In the genomic region with DNA sequence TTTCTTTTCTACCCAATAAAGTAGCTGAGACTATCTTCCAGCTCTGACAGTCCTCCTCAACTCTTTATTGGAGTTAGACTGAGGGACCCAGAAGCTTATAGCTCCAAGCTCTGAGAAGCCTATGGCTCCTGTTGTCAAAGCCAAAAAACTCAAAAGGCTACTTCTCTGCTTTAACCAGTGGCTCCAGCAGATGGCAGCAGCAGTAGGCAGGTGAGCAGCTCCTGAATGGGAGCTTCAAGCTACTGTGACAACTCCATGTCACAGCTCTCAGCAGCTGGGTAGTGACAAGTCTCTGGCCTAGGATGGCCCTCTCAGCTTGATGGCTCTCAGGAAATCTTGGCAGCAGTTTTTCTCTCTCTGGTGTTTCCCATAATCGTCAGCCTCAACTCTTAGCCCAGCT, we compare ENCODE assay signal across 8 mouse cellular contexts. TPM values are rescaled to one million over a fixed set of nuclear protein-coding genes. Genes with fewer than 3 reads are reported as not detected.
DNase-seq lines count a peak whose midpoint lies in the region; ATAC-seq and TF ChIP-seq lines count a peak whose summit lies in the region.

No protein-coding gene starts in this region.

- no peak overlapping the region for H3K4me3 ChIP-seq in thymus, adult 2 months (ENCODE audit: control insufficient read depth, insufficient read depth, low read length)
- no peak overlapping the region for H3K4me3 ChIP-seq in intestine, embryonic 16.5 days (ENCODE audit: low read length)
- no peak overlapping the region for H3K4me3 ChIP-seq in midbrain, postnatal 0 days (ENCODE audit: low read depth, low read length)
- H3K4me3 ChIP-seq in stomach, postnatal 0 days (ENCODE audit: low read depth, low read length): no peak overlapping the region

- no peak overlapping the region for H3K4me2 ChIP-seq in intestine, embryonic 16.5 days (ENCODE audit: low read depth, low read length)
- no peak overlapping the region for H3K4me2 ChIP-seq in midbrain, postnatal 0 days (ENCODE audit: low read depth, low read length, poor library complexity, severe bottlenecking)
- H3K4me2 ChIP-seq in stomach, postnatal 0 days (replicated peaks; ENCODE audit: low read depth): no peak overlapping the region

- no peaks in the 10 kb centered on the region for H3K9me3 ChIP-seq in intestine, embryonic 16.5 days (ENCODE audit: control insufficient read depth, low read length)
- H3K9me3 ChIP-seq in midbrain, postnatal 0 days (ENCODE audit: low read length): no peaks in the 10 kb centered on the region
- H3K9me3 ChIP-seq in stomach, postnatal 0 days (ENCODE audit: control insufficient read depth, low read length): no peaks in the 10 kb centered on the region

- no peak for TF ChIP-seq POLR2A in thymus, adult 2 months (IDR thresholded peaks at IDR 0.05; ENCODE audit: control insufficient read depth, extremely low read depth, insufficient read depth, low read length, poor library complexity)

- no peak for TF ChIP-seq CTCF in thymus, adult 2 months (IDR thresholded peaks at IDR 0.05; ENCODE audit: borderline replicate concordance, control insufficient read depth, extremely low read depth, insufficient read depth, low read length, poor library complexity)
- TF ChIP-seq CTCF in midbrain, postnatal 0 days (IDR thresholded peaks at IDR 0.05): peak; percentile 91
- peak; percentile 89 for TF ChIP-seq CTCF in stomach, postnatal 0 days (IDR thresholded peaks at IDR 0.05; ENCODE audit: low read depth)

- intact Hi-C loops in left cerebral cortex, postnatal 25 days (cut with DNase I): loop anchor here (2.0 kb wide), 1 partner anchor 114 kb away; the partner anchor contains the start of gene Nipsnap2

- no peaks in the 10 kb centered on the region for H3K4me1 ChIP-seq in thymus, adult 2 months (replicated peaks; ENCODE audit: control insufficient read depth, insufficient read depth, low read length)
- H3K4me1 ChIP-seq in intestine, embryonic 16.5 days (ENCODE audit: control insufficient read depth, insufficient read depth, low read length): no peaks in the 10 kb centered on the region
- no peaks in the 10 kb centered on the region for H3K4me1 ChIP-seq in midbrain, postnatal 0 days (ENCODE audit: insufficient read depth, low read length)
- no peaks in the 10 kb centered on the region for H3K4me1 ChIP-seq in stomach, postnatal 0 days (replicated peaks; ENCODE audit: control insufficient read depth, insufficient read depth)

- peak; percentile 73 for ATAC-seq in intestine, embryonic 16.5 days
- ATAC-seq in midbrain, postnatal 0 days (ENCODE audit: low FRiP score): no peak
- no peak for ATAC-seq in stomach, postnatal 0 days (ENCODE audit: low FRiP score, low TSS enrichment)

- H3K27me3 ChIP-seq in thymus, adult 2 months (ENCODE audit: control insufficient read depth, insufficient read depth, low read length): no peaks in the 10 kb centered on the region
- H3K27me3 ChIP-seq in intestine, embryonic 16.5 days (replicated peaks; ENCODE audit: control insufficient read depth, insufficient read depth, low read length): no peaks in the 10 kb centered on the region
- no peaks in the 10 kb centered on the region for H3K27me3 ChIP-seq in midbrain, postnatal 0 days (ENCODE audit: insufficient read depth, low read length)
- H3K27me3 ChIP-seq in stomach, postnatal 0 days (ENCODE audit: control insufficient read depth, insufficient read depth, low read length): no peaks in the 10 kb centered on the region

- no peaks in the 10 kb centered on the region for H3K36me3 ChIP-seq in thymus, adult 2 months (ENCODE audit: control insufficient read depth, insufficient read depth, low read length)
- H3K36me3 ChIP-seq in intestine, embryonic 16.5 days (ENCODE audit: control insufficient read depth, insufficient read depth, low read length): no peaks in the 10 kb centered on the region
- H3K36me3 ChIP-seq in midbrain, postnatal 0 days (ENCODE audit: insufficient read depth, low read length): peaks cover 15% of the 10 kb centered on the region
- H3K36me3 ChIP-seq in stomach, postnatal 0 days (ENCODE audit: control insufficient read depth, insufficient read depth, low read length): no peaks in the 10 kb centered on the region

- no peak overlapping the region for H3K27ac ChIP-seq in thymus, adult 2 months (ENCODE audit: control insufficient read depth, insufficient read depth, low read length)
- H3K27ac ChIP-seq in intestine, embryonic 16.5 days (ENCODE audit: low read length): no peak overlapping the region
- H3K27ac ChIP-seq in midbrain, postnatal 0 days (ENCODE audit: low read depth, low read length): no peak overlapping the region
- no peak overlapping the region for H3K27ac ChIP-seq in stomach, postnatal 0 days (replicated peaks)

- peak; percentile 59 for DNase-seq in thymus, adult 2 months
- DNase-seq in thymus, adult 18-20 months: no peak
- DNase-seq in cerebellum, adult 8-10 months: peak; percentile 65
- peak; percentile 67 for DNase-seq in frontal cortex, postnatal 25 days (ENCODE audit: low spot score in 2 of 2)
- peak; percentile 82 to 90 for DNase-seq in left cerebral cortex, postnatal 25 days (ENCODE audit: low spot score in 2 of 2)
- DNase-seq in midbrain, postnatal 0 days (ENCODE audit: low spot score): peak; percentile 86
- peak; percentile 75 for DNase-seq in stomach, postnatal 0 days (ENCODE audit: low spot score)

- no peak overlapping the region for H3K9ac ChIP-seq in intestine, embryonic 16.5 days (ENCODE audit: low read depth, low read length)
- H3K9ac ChIP-seq in midbrain, postnatal 0 days (replicated peaks; ENCODE audit: low read length, poor library complexity, severe bottlenecking): no peak overlapping the region
- no peak overlapping the region for H3K9ac ChIP-seq in stomach, postnatal 0 days (ENCODE audit: low read length)

- no peak for TF ChIP-seq EP300 in stomach, postnatal 0 days (optimal IDR thresholded peaks at IDR 0.05)

- WGBS in thymus, adult 2 months: 23% methylated on average over 1 of the region's 1 CpGs
- WGBS in intestine, embryonic 16.5 days: 14% methylated on average over 1 of the region's 1 CpGs
- 20% methylated on average over 1 of the region's 1 CpGs for WGBS in midbrain, postnatal 0 days
- 0% methylated on average over 1 of the region's 1 CpGs for WGBS in stomach, postnatal 0 days

RNA-seq across cellular contexts. Expression of gene Mmp17, which starts 27.1 kb away (rescaled TPM):
- 3.4 and 3.5 TPM in 2 replicates for polyA plus RNA-seq in thymus, adult 2 months (2012; rRNA removed)
- 3.6 and 4.8 TPM in 2 replicates for polyA plus RNA-seq in intestine, embryonic 16.5 days (2015; fragmentation: Nextera tagmentation; extraction: Ambion mirVana)
- total RNA-seq in left cerebral cortex, postnatal 25 days (2021): 100 to 1,000 TPM; 100 to 101 TPM
- total RNA-seq in midbrain, postnatal 0 days (2014; rRNA removed): 22.9 and 24.6 TPM in 2 replicates
- polyA plus RNA-seq in midbrain, postnatal 0 days (2015; fragmentation: Nextera tagmentation; extraction: Ambion mirVana): 10.0 and 11.6 TPM in 2 replicates
- 2.2 and 2.6 TPM in 2 replicates for polyA plus RNA-seq in stomach, postnatal 0 days (2015; fragmentation: Nextera tagmentation; extraction: Ambion mirVana)

RNA-seq across cellular contexts. Expression of gene Zfp11, which starts 58.8 kb away (rescaled TPM):
- polyA plus RNA-seq in thymus, adult 2 months (2012; rRNA removed): 1.1 and 1.4 TPM in 2 replicates
- polyA plus RNA-seq in intestine, embryonic 16.5 days (2015; fragmentation: Nextera tagmentation; extraction: Ambion mirVana): 2.6 and 3.1 TPM in 2 replicates
- total RNA-seq in left cerebral cortex, postnatal 25 days (2021): 1 to 10 TPM; 6.5 to 7.6 TPM
- total RNA-seq in midbrain, postnatal 0 days (2014; rRNA removed): 5.1 and 5.3 TPM in 2 replicates
- polyA plus RNA-seq in midbrain, postnatal 0 days (2015; fragmentation: Nextera tagmentation; extraction: Ambion mirVana): 4.5 and 4.7 TPM in 2 replicates
- 0.98 and 1.2 TPM in 2 replicates for polyA plus RNA-seq in stomach, postnatal 0 days (2015; fragmentation: Nextera tagmentation; extraction: Ambion mirVana)

Comparison
In these comparisons a context has a peak if more than half of its experiments do, and no peak if none do; other contexts are left out.
1. DNase-seq: peak in thymus, adult 2 months (single experiment), cerebellum, adult 8-10 months (single experiment), frontal cortex, postnatal 25 days (2 of 2), left cerebral cortex, postnatal 25 days (2 of 2), midbrain, postnatal 0 days (single experiment) and stomach, postnatal 0 days (single experiment); none in thymus, adult 18-20 months (0 of 2).